Mouse (Mus musculus): ENCODE results near the gene Vwf.

Gene Vwf

DNA sequence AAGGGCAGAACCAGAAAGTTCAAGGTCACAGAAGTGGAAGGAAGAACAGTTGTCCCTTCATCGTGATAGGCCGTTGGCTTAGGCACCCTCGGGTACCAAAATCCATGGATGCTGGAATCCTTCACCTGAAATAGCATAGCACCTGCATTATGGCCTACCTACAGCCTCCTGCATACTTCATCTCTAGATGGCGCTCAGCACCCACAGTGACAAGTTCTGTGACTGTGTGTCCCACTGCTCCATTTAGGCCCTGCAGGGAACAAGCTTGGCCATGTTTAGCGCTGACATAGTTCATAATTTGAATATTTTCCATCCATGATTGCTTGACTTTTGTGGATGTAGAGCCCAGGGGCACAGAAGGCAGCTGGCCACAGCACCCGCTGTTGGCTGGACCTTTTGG, 62.5 kb downstream of the Vwf start:
- no peak for DNase-seq (ENCODE audit: extremely low read depth, insufficient read length, low spot score)

DNA sequence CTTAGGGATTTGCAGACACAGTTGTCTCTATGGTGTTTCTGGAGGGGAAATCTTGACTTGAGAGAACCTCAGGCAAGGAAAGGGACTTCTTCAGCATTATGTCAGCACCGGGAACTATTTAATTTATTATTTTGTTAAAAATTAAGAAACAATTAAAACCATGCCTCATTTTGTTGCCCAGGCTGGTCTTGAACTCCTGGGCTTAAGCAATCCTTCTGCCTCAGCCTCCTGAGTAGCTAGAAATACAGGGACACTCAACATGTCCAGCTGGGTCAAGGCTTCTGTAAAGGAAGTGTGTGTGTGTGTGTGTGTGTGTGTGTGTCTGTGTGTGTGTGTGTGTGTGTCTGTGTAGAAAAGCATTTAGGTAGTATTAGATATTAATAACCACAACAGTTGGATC, 71.3 kb downstream of the Vwf start:
- no peak for DNase-seq (ENCODE audit: extremely low read depth, insufficient read length, low spot score)

DNA sequence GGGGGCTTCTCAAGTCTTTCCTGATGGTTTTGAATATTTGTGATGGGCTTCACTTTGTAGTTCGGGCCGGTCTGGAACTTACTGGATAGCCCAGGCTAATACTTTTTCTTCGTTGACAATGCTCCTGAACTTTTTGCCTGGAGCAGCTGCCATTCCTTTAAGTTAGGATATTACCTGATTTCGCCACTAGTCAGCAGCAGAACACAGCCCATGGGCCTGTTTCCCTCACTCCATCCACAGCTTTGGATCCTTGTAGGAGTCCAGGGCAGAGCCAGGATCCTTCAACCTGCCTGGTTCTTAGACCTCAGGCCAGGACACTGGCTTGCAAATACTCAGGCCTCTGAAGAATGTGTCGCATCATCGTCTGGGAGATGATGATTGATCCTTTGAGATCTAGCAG, 74.2 kb downstream of the Vwf start:
- DNase-seq (ENCODE audit: extremely low read depth, insufficient read length, low spot score), result no peak

DNA sequence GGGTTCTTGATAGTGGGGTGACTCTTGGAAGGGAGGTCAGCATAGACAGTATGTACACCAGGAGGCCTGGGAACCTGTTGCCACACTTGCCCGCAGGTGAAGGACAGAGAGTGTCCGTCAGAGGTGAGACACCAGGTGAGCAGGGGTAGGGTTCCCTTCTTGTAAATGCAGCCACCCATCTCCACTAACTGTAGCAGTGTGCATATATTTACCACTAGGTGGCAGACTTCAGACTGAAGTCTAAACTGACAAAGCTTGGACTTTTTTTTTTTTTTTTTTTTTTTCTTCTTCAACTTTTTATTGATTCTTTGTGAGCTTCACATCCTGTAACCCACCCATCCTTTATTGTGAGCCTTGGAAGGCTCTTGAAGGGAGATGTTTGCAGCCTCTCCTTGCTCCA, 75.9 kb downstream of the Vwf start:
- DNase-seq (ENCODE audit: extremely low read depth, insufficient read length, low spot score), result no peak

DNA sequence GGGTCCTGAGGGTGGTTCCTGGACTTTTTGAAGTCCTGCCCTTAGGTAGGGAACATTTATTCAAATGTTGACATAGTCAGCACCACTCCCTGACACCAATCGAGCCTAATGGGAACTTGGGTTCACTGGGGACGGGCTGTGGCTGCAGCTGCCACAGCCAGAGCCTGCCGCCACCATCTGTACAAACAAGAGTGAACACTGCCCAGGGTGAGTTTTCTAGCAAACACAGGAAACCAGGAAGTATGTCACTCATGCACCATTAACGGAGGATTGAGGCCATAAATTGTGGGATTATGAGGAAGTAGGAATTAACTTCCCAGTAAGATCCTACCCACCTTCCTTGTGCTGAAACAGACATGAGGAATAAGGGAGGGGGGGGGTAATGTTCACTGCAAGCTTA, 93.9 kb downstream of the Vwf start:
- no peak for DNase-seq (ENCODE audit: extremely low read depth, insufficient read length, low spot score)

DNA sequence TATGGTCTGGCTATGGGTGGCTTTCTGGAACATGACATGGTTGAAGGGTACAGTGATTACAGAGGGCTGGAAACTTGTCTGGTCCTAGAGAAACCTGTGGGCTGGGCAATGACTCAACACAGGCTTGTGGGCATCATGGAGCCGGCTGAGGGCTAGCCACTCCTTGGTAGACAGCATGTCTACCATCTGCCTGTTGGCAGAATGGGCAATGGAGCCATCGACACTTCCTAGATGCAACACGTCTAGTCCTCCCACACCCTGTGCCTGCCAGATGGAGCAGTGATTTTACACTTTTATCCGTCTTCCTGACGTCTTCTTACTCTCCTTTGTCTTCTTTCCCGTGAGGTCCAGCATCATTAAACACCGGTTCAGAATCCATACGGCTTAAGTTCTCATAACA, 94.6 kb downstream of the Vwf start:
- DNase-seq (ENCODE audit: extremely low read depth, insufficient read length, low spot score), result no peak

DNA sequence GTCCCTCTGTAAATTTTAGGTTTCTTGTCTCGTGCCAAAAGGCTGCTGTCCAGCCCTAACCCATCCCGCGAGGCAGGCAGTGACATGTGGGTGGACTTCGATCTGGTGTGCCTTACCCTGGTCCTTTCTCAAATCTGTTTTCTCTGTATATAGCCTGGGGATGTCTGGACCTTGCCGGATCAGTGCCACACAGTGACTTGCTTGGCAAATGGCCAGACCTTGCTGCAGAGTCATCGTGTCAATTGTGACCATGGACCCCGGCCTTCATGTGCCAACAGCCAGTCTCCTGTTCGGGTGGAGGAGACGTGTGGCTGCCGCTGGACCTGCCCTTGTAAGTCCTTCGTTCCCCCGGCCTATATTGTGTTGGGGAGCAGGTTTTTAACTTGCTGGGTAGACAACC, 102.4 kb downstream of the Vwf start:
- no peak for DNase-seq (ENCODE audit: extremely low read depth, insufficient read length, low spot score)

DNA sequence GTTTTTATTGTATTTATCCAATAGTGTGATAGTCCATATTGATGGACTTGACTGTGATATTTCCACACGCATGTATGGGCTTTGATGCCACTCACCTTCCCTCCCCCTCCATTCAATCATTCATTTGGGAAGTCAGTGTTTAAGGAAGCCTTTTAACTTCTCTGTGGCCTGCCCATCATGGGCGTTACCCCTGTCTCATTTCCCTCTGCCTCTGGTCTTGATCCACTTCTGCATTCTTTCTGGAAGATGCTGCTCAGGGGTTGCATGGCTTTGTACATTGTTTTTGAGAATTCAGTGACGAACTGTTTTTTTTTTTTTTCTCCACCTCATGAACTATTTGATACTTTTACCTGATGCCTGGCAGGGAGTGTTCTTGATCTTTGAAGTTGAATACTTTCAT, 104.8 kb downstream of the Vwf start:
- DNase-seq (ENCODE audit: extremely low read depth, insufficient read length, low spot score), result no peak

DNA sequence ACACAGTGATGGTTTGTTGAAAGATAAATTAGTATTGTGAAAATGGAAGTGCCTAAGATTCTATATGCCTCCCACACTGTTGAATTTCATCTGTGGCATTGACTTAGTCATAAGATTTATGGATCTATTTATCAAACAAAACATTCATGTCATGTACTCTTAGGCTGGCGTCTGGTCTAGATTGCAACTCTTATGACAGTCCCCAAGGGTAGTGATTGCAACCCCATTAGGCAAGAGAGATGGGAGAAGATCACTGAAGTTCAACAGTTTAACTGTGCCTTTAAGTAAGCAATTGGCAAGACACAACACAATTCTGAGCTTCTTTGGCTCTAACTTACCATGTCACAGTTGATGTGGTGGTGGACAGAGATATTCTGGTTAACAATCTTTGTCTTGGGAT, 106.8 kb downstream of the Vwf start:
- no peak for DNase-seq (ENCODE audit: extremely low read depth, insufficient read length, low spot score)

DNA sequence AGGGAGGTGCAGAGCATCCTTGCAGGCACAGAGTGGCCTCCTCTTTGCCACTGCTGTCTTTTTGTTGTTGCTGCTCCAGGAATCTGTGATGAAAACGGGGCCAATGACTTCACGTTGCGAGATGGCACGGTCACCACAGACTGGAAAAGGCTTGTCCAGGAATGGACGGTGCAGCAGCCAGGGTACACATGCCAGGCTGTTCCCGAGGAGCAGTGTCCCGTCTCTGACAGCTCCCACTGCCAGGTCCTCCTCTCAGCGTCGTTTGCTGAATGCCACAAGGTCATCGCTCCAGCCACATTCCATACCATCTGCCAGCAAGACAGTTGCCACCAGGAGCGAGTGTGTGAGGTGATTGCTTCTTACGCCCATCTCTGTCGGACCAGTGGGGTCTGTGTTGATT, 110.3 kb downstream of the Vwf start:
- DNase-seq (ENCODE audit: extremely low read depth, insufficient read length, low spot score), result no peak

DNA sequence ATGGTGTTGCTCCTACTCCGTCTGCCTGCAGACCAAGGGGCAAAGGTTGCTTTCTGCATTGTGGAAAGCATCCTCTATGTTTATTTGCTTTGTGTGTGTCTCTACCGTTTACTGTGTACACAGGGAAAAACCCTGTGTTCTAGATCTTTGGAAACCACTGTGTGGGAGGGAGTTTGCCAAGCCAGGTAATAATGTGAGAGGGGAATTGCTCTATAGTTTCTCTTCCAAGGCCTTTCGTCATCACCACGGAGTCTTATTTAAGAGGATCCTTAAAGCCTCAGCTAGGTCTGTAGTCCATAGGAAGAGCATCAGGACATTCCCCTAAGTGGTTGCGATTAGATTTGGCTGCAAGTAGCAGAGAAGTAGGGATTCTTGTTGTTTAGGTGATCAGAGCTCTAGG, 111.4 kb downstream of the Vwf start:
- no peak for DNase-seq (ENCODE audit: extremely low read depth, insufficient read length, low spot score)

DNA sequence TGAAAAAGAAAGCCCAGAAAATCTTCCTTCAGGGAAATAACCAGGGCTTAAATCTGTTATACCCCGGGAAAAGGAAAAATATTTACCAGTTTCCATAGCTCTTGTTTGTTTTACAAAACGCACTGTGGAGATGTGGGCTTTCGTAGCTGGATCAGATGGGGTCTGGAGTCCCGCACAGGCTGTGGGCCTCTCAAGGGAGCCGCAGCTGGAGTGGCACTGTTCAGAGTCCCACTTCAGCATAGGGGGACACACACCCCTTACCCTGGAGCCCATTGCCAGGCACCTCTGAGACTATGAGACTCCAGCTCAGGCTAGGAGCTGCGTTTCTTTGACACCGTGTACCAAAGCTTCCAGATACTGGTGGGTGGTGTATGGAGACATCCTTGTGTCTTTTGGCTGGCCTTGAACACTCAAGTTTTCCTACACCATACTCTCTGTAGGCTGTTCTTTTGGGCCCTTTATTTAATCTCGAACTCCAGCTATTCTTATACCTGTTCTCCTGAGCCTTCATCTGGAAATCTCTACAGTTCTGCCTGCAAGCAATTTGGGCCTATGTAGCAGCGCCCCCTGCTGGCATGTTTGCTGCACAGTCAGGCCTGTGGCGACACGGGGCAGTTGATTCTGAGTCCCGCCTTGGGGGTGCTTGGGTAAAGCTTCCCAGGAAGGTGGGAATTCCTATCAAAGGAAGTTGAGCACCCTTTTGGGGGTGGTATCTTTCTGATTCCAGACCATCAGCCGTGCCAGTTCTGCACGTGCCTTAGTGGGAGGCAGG, 114.7 kb downstream of the Vwf start:
- peak; percentile 36 for DNase-seq (ENCODE audit: extremely low read depth, insufficient read length, low spot score)

DNA sequence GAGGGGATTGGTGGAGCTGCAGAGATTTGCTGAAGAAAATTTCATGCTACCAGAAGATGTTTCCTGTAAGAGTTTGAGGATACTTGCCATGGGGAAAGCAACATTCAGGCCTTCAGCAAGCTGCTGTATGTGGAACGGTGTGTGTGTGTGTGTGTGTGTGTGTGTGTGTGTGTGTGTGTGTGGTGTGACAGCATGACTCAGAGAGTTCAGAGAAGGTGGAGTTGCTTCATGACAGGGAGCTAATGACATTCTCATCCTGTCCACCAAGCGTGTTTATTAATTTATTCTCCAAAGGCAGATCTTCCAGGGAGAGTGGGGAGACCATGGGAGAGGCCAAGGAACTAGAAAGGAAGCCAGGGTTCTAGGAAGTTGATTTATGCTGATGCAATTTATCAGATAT, 117.3 kb downstream of the Vwf start:
- DNase-seq (ENCODE audit: extremely low read depth, insufficient read length, low spot score), result no peak

DNA sequence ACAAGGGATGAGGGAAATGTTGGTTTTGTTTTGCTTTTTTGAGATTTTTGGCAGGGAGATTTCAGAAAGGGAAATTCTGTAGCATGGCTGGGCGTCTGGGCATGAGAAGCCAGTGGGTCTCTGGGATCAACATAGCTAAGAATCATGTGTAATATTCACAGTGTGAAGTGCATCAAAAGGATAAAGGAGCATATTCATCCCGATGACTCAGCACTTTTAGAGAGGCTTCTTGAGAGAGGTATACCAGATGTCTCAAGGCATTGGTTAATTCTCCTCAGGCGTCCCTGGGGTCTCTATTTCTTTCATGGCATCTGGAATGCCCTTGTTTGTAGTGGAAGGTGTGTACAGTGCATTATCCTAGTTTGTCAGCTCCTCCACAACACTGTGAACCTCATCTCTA, 125.3 kb downstream of the Vwf start:
- DNase-seq (ENCODE audit: extremely low read depth, insufficient read length, low spot score), result no peak

DNA sequence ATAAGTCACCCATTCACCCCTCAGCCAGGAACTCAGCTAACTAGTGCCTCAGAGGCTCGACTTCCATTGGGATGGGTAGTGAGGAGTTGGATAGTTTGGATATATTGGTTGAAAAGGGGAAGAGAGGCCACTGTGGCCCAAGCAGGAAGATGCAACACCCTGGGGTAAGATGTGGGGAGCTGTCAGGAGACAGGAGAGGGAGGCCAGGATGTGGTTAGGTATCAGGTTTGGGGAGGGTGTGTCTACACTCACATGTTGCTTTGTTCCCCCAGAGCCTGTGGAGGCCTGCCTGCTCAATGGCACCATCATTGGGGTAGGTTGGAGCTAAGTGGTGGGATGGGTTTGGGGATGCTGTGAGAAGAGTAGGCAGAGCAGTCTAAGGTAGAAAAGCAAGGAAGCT, 131.9 kb downstream of the Vwf start:
- DNase-seq (ENCODE audit: extremely low read depth, insufficient read length, low spot score), result no peak

DNA sequence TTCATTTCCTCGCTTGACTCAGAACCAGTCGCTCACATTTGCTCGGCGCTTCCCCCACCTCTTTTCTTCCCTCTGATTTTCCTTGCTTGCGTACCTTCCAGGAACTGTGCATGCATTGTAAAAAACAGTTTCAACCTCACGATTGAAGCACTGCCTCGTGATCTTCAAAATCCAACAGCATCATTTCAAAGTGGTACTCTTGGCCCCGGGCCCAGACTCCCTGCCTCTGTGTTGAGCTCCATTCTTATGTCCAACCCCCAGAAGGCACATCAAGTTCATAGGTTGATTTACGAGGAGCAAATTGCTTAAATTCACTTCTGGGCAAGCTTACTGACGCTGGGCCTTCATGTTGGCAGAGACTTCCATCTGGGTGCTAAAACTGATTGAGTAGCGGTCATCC, 134.0 kb downstream of the Vwf start:
- DNase-seq (ENCODE audit: extremely low read depth, insufficient read length, low spot score), result no peak

DNA sequence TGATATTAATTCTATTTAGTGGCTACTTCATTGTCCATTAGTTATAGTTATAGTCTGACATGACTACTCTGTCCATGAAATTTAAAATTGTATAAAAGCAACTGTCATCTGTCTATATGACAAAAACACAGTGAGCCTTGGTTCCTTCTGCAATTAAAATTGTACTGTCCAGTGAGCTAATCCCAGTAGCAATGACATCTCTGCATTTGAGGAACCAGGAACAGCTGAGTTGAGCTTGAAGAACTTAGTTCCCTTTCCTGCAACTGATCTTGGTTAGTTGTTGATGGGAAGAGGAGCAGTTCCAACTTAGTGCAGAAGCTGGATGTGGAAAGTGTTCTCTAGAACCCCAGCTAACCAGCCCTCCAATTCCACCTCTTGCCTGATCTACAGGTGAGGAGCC, 138.8 kb downstream of the Vwf start:
- no peak for DNase-seq (ENCODE audit: extremely low read depth, insufficient read length, low spot score)

DNA sequence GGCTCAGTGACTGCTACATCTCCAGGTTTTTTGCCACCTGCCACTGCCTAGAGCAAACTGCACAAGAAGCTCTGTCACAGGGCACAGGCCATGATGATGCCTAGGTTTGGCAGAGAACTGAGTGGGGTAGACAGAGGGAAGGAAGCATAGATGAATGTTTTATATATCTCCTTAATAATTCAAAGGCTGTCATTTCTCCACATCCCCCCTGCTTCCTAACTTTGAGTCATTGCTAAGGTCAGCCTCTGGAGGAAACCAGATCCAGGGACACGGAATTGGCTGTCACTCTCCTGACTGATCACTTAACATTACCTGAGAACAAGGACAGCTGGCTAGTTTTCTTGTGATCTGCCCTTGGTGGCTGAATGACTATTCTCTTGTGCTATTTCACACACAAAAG, 141.4 kb downstream of the Vwf start:
- DNase-seq (ENCODE audit: extremely low read depth, insufficient read length, low spot score), result no peak

DNA sequence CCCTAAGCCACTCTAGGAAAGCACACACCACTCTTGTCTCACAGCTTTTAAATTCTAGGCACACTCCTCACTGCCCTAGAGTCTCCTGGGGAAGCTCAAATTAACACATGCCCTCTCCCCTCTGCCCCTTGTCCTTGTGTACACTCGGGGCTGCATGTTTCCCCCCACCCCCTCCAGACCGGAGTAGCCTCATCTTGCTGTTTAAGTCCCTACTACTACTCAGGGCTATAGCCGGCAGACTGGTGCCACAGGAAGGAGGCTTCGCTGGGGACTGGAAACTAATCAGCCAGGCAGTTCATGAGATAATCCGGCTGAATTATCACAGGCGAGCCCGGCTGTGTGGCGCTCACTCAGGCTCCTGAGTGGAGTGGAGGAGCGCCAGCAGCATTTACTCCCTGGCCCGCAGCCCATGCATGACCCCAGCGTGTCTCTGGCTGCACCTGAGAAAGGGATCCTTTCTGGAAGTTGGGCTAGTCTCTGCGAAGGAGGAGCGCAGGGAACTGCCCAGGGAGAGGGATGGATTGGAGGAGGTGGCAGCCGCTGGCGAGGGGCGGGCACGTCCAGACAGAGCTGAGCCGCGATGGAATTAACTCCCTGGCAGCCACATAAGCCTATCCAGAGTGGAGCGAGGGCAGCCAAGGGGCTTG, 143.6 kb downstream of the Vwf start, which contains the start of gene Ano2:
TSS of gene Ano2 (plus strand) at position 363 of the 647 bp plus-strand sequence.
- no peak for DNase-seq (ENCODE audit: extremely low read depth, insufficient read length, low spot score)

DNA sequence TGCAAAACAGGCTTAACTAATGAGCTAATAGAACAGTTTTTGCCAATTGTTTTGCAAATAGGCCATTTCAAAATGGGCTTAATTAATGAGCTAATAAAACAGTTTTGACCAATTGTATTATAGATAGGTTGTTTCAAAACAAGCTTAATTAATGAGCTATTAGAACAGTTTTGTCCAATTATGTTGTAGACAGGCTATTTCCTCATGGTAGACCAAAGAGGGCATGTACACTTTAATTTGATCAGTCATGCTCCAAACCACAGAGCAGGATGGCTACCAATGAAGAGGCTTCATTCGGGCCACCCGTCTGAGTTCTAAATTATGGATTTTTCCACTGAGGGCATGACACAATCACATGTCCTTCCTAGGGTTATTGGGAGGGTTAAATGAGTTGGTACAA, 154.6 kb downstream of the Vwf start:
- DNase-seq (ENCODE audit: extremely low read depth, insufficient read length, low spot score), result no peak

DNA sequence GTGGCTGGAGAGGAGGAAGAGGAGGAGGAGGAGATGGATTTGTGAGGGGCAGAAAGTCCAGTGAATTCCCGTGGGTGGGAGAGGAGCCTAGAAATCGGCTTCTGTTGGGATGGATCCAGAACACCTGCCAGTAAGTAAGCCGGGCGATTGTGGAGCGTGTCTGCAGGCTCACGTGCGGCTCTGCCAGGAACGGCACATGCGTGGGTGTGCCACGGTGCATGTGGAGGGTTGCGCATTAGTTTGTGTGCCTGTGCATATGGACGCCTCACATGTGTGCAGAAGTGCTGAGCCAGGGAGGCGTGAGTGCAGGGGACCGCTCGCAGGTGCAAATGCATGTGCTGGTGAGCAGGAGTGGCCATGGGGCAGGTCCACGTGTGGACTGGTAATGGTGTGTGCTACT, 164.7 kb downstream of the Vwf start:
- no peak for DNase-seq (ENCODE audit: extremely low read depth, insufficient read length, low spot score)

DNA sequence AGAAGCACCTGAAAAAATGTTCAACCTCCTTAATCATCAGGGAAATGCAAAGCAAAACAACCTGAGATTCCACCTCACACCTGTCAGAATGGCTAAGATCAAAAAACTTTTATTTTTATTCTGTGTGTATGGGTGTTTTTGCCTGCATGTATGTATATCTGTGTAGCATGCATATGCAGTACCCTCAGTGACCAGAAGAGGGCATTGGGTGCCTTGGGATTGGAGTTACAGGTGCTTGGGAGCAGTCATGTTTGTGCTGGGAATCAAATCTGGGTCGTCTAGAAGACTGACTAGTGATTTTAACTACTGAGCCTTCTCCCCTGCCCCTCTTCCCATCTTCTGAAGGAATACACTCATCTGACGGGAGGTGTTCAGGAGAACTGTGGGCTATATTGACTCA, 179.8 kb downstream of the Vwf start:
- DNase-seq (ENCODE audit: extremely low read depth, insufficient read length, low spot score), result no peak

DNA sequence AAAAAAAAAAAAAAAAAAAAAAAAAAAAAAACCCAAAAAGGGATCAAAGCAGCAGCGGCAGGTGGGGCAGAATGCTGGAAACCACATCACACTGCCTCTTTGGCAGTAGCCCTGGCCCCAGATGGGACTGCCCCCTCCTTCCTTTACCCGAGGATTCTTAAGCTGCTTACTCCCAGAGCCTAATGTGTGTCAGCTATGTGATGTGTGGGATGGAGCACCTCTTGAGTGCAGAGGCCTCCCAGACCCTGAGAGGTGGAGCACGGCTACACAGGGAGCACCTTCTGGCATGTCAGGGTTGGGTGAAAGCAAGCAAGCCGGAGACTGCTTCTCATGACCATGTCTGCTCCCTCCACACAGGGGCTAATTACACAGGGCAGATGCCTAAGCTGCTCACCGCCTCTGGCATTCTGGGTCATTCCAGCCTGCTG, 180.9 kb downstream of the Vwf start:
- DNase-seq (ENCODE audit: extremely low read depth, insufficient read length, low spot score), result no peak
